Mouse (Mus musculus) neural tube, embryonic 10.5 days (tissue): ENCODE data around the gene Exoc7.
"Not testable (repeated sequence)": the region's sequence is repeated elsewhere in the genome, so short reads cannot be mapped to it uniquely, and the experiment has no call there.

Source experiments
- DNase-seq: peaks from one replicate; pipeline ENCODE4 v3.0.0-alpha.2; 2017; ENCODE audit warnings: low spot score; ENCODE audit errors: extremely low spot score

Exoc7 gene

GRCm38 (mm10) chr11:116280751-116281663 lies 26.0 kb downstream of the Exoc7 start, which contains the start of gene Galr2:
Gene Galr2, plus strand, starts transcription at chr11:116280939.
- peak; percentile 53 for DNase-seq

GRCm38 (mm10) chr11:116277184-116277583 lies 29.8 kb downstream of the Exoc7 start:
- not testable (repeated sequence) for DNase-seq

- peak; percentile 92 for DNase-seq
Measured at GRCm38 (mm10) chr11:116274045-116274666, 32.9 kb downstream of the Exoc7 start, which contains the start of gene Srp68. Gene Srp68, minus strand, starts transcription at chr11:116274217.

- DNase-seq: no peak
Measured at GRCm38 (mm10) chr11:116273469-116274044, 33.5 kb downstream of the Exoc7 start.

- DNase-seq: no peak
Measured at GRCm38 (mm10) chr11:116272589-116273468, 34.2 kb downstream of the Exoc7 start.

GRCm38 (mm10) chr11:116269560-116269959 lies 37.5 kb downstream of the Exoc7 start:
- DNase-seq: no peak

GRCm38 (mm10) chr11:116268313-116268712 lies 38.7 kb downstream of the Exoc7 start:
- DNase-seq: no peak

- DNase-seq: no peak
Measured at GRCm38 (mm10) chr11:116267637-116268036, 39.4 kb downstream of the Exoc7 start.

GRCm38 (mm10) chr11:116265850-116266249 lies 41.2 kb downstream of the Exoc7 start:
- no peak for DNase-seq

GRCm38 (mm10) chr11:116265352-116265751 lies 41.7 kb downstream of the Exoc7 start:
- DNase-seq: no peak

GRCm38 (mm10) chr11:116260259-116260658 lies 46.8 kb downstream of the Exoc7 start:
- DNase-seq: no peak

GRCm38 (mm10) chr11:116259461-116259860 lies 47.6 kb downstream of the Exoc7 start:
- DNase-seq: no peak

GRCm38 (mm10) chr11:116255982-116256675 lies 50.9 kb downstream of the Exoc7 start:
- DNase-seq: no peak

- no peak for DNase-seq
Measured at GRCm38 (mm10) chr11:116255090-116255981, 51.7 kb downstream of the Exoc7 start.

- no peak for DNase-seq
Measured at GRCm38 (mm10) chr11:116254627-116255026, 52.4 kb downstream of the Exoc7 start.

GRCm38 (mm10) chr11:116253076-116253600 lies 53.9 kb downstream of the Exoc7 start:
- DNase-seq: no peak

GRCm38 (mm10) chr11:116250898-116251297 lies 56.1 kb downstream of the Exoc7 start:
- no peak for DNase-seq

- DNase-seq: no peak
Measured at GRCm38 (mm10) chr11:116247502-116248222, 59.4 kb downstream of the Exoc7 start.
